Mouse (Mus musculus) embryonic facial prominence, embryonic 14.5 days (tissue): Measurements from ENCODE around the gene Ift172. TPM values are rescaled to one million over a fixed set of nuclear protein-coding genes. Genes with fewer than 3 reads are reported as not detected.
"Not testable (repeated sequence)": the region's sequence is repeated elsewhere in the genome, so short reads cannot be mapped to it uniquely, and the experiment has no call there.

Source experiments
- ATAC-seq: fragments of 200-750 bp; cut with Nextera tagmentation; 2 replicates; pipeline ENCODE4 v1.8.0; 2017; ENCODE audit warnings: low read depth, moderate number of reproducible peaks, moderate TSS enrichment
- DNase-seq: peaks from one replicate; pipeline ENCODE4 v3.0.0-alpha.2; 2015; ENCODE audit warnings: low spot score
- H3K27ac ChIP-seq: fragments of 300-500 bp; sonication (generic); replicated peaks from 2 replicates; pipeline ENCODE4 v1.5.1; 2014; ENCODE audit warnings: low read depth, mild to moderate bottlenecking, low read length, moderate library complexity
- H3K27me3 ChIP-seq: fragments of 300-500 bp; sonication (generic); replicated peaks from 2 replicates; pipeline ENCODE4 v1.6.1; 2014; ENCODE audit warnings: low read length; ENCODE audit not compliant: control insufficient read depth, insufficient read depth
- H3K36me3 ChIP-seq: fragments of 300-500 bp; sonication (generic); 2 replicates; pipeline ENCODE4 v1.6.1; 2014; ENCODE audit warnings: low read length, mixed read lengths; ENCODE audit not compliant: control insufficient read depth, insufficient read depth
- H3K4me1 ChIP-seq: fragments of 300-500 bp; sonication (generic); 2 replicates; pipeline ENCODE4 v1.6.1; 2014; ENCODE audit warnings: antibody characterized with exemption, low read length; ENCODE audit not compliant: control insufficient read depth, insufficient read depth
- H3K4me2 ChIP-seq: fragments of 300-500 bp; sonication (generic); 2 replicates; pipeline ENCODE4 v1.6.1; 2014; ENCODE audit warnings: low read depth, mild to moderate bottlenecking, low read length, moderate library complexity, mixed read lengths
- H3K4me3 ChIP-seq: fragments of 300-500 bp; sonication (generic); 2 replicates; pipeline ENCODE4 v1.5.1; 2014; ENCODE audit warnings: low read depth, mild to moderate bottlenecking, low read length
- H3K9ac ChIP-seq: fragments of 300-500 bp; sonication (generic); 2 replicates; pipeline ENCODE4 v1.6.1; 2014; ENCODE audit warnings: low read depth, mild to moderate bottlenecking, low read length, moderate library complexity, mixed read lengths
- H3K9me3 ChIP-seq: fragments of 300-500 bp; sonication (generic); 2 replicates; pipeline ENCODE4 v1.6.1; 2016; ENCODE audit warnings: low read length; ENCODE audit not compliant: control insufficient read depth
- WGBS: fragments of 180-500 bp; shearing (Covaris S2); extraction: QIAGEN DNeasy Blood & Tissue Kit; methylation state at CpG from one replicate; pipeline ENCODE4 v1.1.7; 2014; 5-methylcytosine and 5-hydroxymethylcytosine counted together
- polyA plus RNA-seq: library from polyadenylated mRNA; unstranded; fragments of >200 nt; fragmentation: Nextera tagmentation; extraction: Ambion mirVana; gene quantifications from 2 replicates; pipeline ENCODE4 v1.2.1, GENCODE M21; 2014

Ift172 gene
- polyA plus RNA-seq, 1 experiment from 2014 or later = 36.7 TPM

DNA sequence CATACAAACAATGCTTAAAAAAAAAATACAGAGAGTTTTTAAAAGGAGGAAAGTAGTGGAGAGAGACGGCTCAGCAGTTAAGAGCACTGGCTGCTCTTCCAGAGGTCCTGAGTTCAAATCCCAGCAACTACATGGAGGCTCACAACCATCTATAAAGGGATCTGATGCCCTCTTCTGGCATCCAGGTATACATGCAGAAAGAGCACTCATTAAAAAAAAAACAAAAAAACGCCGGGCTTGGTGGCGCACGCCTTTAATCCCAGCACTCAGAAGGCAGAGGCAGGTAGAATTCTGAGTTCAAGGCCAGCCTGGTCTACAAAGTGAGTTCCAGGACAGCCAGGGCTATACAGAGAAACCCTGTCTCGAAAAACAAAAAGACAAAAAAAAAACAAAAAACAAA is 74.4 kb downstream of the Ift172 start:
- not testable (repeated sequence) for ATAC-seq, H3K36me3 ChIP-seq, H3K27ac ChIP-seq, H3K4me3 ChIP-seq, H3K4me1 ChIP-seq, H3K9me3 ChIP-seq, H3K4me2 ChIP-seq, H3K27me3 ChIP-seq, H3K9ac ChIP-seq, DNase-seq
- WGBS = 91% methylated on average over 6 of the region's 6 CpGs

DNA sequence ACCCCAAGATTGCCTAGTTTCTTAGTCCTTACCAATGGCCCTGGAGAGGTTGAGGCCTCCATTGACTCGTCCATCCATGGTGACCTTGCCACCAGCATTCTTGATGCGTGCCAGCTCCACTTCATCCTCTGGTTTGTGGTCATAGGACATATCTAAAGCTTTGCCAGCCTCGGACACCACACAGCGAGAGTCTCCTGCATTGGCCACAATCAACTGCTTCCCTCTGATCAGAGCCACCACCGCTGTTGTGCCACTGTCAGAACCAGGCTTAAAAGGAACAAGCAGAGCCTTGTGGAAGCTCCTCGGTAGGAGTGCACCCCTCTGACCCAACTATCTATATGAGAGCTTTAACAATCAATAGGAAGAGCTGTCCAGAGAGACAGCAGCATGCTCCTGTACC is 86.5 kb downstream of the Ift172 start:
- Histone ChIP-seq H3K4me2 (no peak overlapping the region), H3K27ac (no peak overlapping the region), H3K9ac (no peak overlapping the region), H3K36me3 (peaks cover 65% of the 10 kb centered on the region), H3K4me1 (peaks cover 4% of the 10 kb centered on the region; the same call in 1 of the 2 replicates), H3K9me3 (peaks cover 5% of the 10 kb centered on the region), H3K27me3 (no peaks in the 10 kb centered on the region), H3K4me3 (no peak overlapping the region)
- DNase-seq = no peak
- ATAC-seq = no peak
- WGBS = 93% methylated on average over 6 of the region's 6 CpGs

DNA sequence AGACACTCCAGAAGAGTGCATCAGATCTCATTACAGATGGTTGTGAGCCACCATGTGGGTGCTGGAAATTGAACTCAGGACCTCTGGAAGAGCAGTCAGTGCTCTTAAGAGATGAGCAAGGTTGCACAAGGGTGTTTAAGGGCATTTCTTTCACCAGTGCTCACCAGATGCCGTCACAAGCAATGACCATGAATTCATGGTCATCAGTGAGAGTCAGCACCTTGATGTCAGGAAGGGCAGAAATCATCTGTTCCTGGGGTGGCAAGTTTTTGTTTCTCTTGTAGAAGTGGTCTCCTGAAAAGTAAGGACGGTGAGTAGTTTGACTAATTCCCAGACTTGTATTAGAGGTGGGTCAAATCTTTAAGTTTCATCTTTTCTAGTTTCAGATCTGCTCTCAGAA is 87.0 kb downstream of the Ift172 start:
- peaks cover 5% of the 10 kb centered on the region for H3K9me3 ChIP-seq
- H3K9ac ChIP-seq = no peak overlapping the region
- peaks cover 4% of the 10 kb centered on the region; the same call in 1 of the 2 replicates for H3K4me1 ChIP-seq
- H3K36me3 ChIP-seq = peaks cover 70% of the 10 kb centered on the region
- H3K4me3 ChIP-seq = no peak overlapping the region
- WGBS = 84% methylated on average over 2 of the region's 2 CpGs
- no peak for DNase-seq
- H3K27me3 ChIP-seq = no peaks in the 10 kb centered on the region
- no peak for ATAC-seq
- H3K27ac ChIP-seq = no peak overlapping the region
- no peak overlapping the region for H3K4me2 ChIP-seq

Other genes with a start within 250 kb of the Ift172 start
- gene Atraid, start 242.8 kb downstream of the Ift172 start, polyA plus RNA-seq = 189 and 195 TPM in 2 replicates
- 14.9 and 17.6 TPM in 2 replicates for gene Slc5a6, start 242.2 kb downstream of the Ift172 start, polyA plus RNA-seq
- 29.1 and 30.2 TPM in 2 replicates for gene Cad, start 236.3 kb downstream of the Ift172 start, polyA plus RNA-seq
- not detected in 2 replicates for gene Dnajc5g, start 184.8 kb downstream of the Ift172 start, polyA plus RNA-seq
- gene Slc30a3, start 182.9 kb downstream of the Ift172 start, polyA plus RNA-seq = 0.84 and 0.93 TPM in 2 replicates
- gene Trim54, start 174.4 kb downstream of the Ift172 start, polyA plus RNA-seq = 11.6 and 16.3 TPM in 2 replicates
- gene Ucn, start 152.3 kb downstream of the Ift172 start, polyA plus RNA-seq = 0.39 TPM in 1 of 2 replicates, not detected in the other
- gene Mpv17, start 136.9 kb downstream of the Ift172 start, polyA plus RNA-seq = 47.7 and 54.6 TPM in 2 replicates
- 0.54 and 0.68 TPM in 2 replicates for gene Gm29609, start 111.2 kb downstream of the Ift172 start, polyA plus RNA-seq
- 47.5 and 59.9 TPM in 2 replicates for gene Gtf3c2, start 111.0 kb downstream of the Ift172 start, polyA plus RNA-seq
- 124 and 141 TPM in 2 replicates for gene Snx17, start 97.9 kb downstream of the Ift172 start, polyA plus RNA-seq
- gene Eif2b4, start 97.7 kb downstream of the Ift172 start, polyA plus RNA-seq = 55.5 and 58.0 TPM in 2 replicates
- gene Zfp513, start 88.8 kb downstream of the Ift172 start, polyA plus RNA-seq = 5.4 and 5.8 TPM in 2 replicates
- gene Ppm1g, start 70.4 kb downstream of the Ift172 start, polyA plus RNA-seq = 102 and 107 TPM in 2 replicates
- 157 and 172 TPM in 2 replicates for gene Nrbp1, start 50.3 kb downstream of the Ift172 start, polyA plus RNA-seq
- 0.68 and 0.83 TPM in 2 replicates for gene Gm9970, start 49.9 kb downstream of the Ift172 start, polyA plus RNA-seq
- gene Krtcap3, start 39.4 kb downstream of the Ift172 start, polyA plus RNA-seq = 14.8 and 15.2 TPM in 2 replicates
- 74.4 and 80.6 TPM in 2 replicates for gene Fndc4, start 5.0 kb upstream of the Ift172 start, polyA plus RNA-seq
- 0.17 and 0.31 TPM in 2 replicates for gene Gckr, start 6.3 kb upstream of the Ift172 start, polyA plus RNA-seq
- gene Zfp512, start 161.3 kb upstream of the Ift172 start, polyA plus RNA-seq = 39.1 and 43.6 TPM in 2 replicates
- not detected in 2 replicates for gene 4930548H24Rik, start 194.6 kb upstream of the Ift172 start, polyA plus RNA-seq
- gene Gpn1, start 203.6 kb upstream of the Ift172 start, polyA plus RNA-seq = 43.0 and 53.1 TPM in 2 replicates
- gene Slc4a1ap, start 235.9 kb upstream of the Ift172 start, polyA plus RNA-seq = 22.4 and 23.4 TPM in 2 replicates
- 9.5 and 11.4 TPM in 2 replicates for gene Supt7l, start 236.7 kb upstream of the Ift172 start, polyA plus RNA-seq